Mouse (Mus musculus): ENCODE results near the gene Pgbd1.
"Not testable (repeated sequence)": the region's sequence is repeated elsewhere in the genome, so short reads cannot be mapped to it uniquely, and the experiment has no call there.

The Pgbd1 gene

GRCm38 (mm10) chr13:21440503-21441206 lies at the start of gene Pgbd1:
TSS of gene Pgbd1 (minus strand) at chr13:21441058.
- peak; percentile 63 for DNase-seq (ENCODE audit: low read depth, low spot score)

DNA sequence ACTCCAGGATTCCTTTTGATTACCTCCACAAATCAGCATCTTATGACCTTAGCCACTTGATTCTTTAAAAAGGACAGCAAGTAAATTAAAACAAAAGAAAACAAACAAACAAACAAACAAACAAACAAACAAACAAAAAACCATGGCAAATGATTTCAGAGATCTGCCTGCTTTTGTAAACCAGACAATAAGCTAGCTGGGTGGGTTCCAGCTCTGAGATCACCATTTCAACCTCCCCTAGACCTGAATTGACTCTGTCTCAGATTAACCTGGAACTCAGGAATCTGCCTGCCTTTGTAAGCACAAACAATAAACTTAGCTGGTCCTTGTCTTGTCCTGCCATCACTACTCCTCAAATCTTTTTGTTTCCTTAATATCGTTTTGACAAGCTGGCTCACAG lies 46.0 kb upstream of the Pgbd1 start:
- DNase-seq (ENCODE audit: low read depth, low spot score) = no peak

DNA sequence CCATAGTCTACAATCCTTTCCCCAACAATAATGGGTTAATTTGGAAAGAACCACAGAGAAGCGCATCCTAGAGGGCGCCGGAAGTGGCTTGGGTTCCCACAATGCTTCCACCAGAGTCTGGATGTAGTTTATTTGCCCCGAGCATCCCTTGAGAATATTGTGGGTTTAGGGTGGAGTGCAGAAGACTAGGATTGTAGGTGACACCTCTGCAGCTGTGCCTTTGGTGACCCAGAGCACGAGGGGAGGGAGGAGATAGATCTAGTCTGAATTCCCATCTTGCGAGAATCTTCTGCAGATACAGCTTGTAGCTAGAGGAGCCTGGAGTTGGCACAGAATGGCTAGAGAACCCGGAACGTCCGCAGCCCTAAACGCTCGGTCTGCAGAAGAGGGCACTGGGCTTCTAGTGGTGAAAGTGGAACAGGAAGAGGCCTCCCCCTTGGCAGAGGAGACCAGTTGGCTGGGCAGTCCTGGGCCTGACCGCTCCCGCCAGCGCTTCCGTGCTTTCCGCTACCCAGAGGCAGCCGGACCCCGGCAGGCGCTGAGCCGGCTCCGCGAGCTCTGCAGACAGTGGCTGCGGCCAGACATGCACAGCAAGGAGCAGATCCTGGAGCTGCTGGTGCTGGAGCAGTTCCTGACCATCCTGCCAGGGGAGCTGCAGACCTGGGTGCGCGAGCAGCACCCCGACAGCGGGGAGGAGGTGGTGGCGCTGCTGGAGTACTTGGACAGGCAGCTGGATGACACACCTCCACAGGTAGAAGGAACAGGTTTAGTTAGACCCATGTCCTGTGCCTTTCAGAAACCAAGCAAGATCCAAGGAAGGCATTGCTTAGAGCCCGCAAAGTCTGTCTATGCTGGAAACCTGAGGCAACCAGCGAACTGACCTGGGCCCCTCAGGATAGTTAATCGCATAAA lies 38.2 kb upstream of the Pgbd1 start, which contains the start of the genes Zkscan4 and Gm10065:
Gene Zkscan4, plus strand, starts transcription at position 149 of the 912 bp plus-strand sequence.
Gene Gm10065, minus strand, starts transcription at position 683 of the 912 bp plus-strand sequence.
- peak; percentile 5 for DNase-seq (ENCODE audit: low read depth, low spot score)

GRCm38 (mm10) chr13:21472427-21472826 lies 31.6 kb upstream of the Pgbd1 start:
- no peak for DNase-seq (ENCODE audit: low read depth, low spot score)

- DNase-seq (ENCODE audit: low read depth, low spot score) = no peak
Observed at GRCm38 (mm10) chr13:21469097-21469496, 28.2 kb upstream of the Pgbd1 start.

GRCm38 (mm10) chr13:21468061-21469019 lies 27.5 kb upstream of the Pgbd1 start, which contains the start of gene Nkapl:
TSS of gene Nkapl (minus strand) at chr13:21468509.
- DNase-seq (ENCODE audit: low read depth, low spot score) = peak; percentile 80

- no peak for DNase-seq (ENCODE audit: low read depth, low spot score)
Observed at GRCm38 (mm10) chr13:21467336-21467735, 26.5 kb upstream of the Pgbd1 start.

GRCm38 (mm10) chr13:21462516-21462915 lies 21.7 kb upstream of the Pgbd1 start:
- DNase-seq (ENCODE audit: low read depth, low spot score) = not testable (repeated sequence)

- no peak for DNase-seq (ENCODE audit: low read depth, low spot score)
Observed at GRCm38 (mm10) chr13:21456347-21456746, 15.5 kb upstream of the Pgbd1 start.

DNA sequence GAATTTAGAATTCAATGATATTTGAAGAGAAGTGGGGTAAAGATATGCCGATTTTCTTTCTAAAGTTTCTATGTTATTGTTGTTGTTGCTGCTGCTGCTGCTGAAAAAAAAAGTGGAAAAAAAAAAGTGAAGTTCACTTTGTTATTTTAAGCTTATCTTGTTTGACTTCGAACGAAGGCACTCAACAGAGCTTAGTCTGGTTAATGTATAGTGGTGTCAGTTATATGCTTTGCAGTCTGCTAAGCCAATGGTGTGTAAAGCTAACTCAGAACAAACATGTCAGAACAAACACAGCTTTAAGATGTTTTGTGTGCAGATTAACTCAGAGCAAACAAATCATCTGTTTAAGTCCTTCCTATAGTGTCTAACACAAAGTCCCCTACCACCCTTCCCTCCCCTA lies 13.3 kb upstream of the Pgbd1 start:
- no peak for DNase-seq (ENCODE audit: low read depth, low spot score)

GRCm38 (mm10) chr13:21453449-21453848 lies 12.6 kb upstream of the Pgbd1 start, which contains the start of gene Zscan26:
TSS of gene Zscan26 (minus strand) at chr13:21453730.
- DNase-seq (ENCODE audit: low read depth, low spot score) = peak; percentile 82

- no peak for DNase-seq (ENCODE audit: low read depth, low spot score)
Observed at GRCm38 (mm10) chr13:21453042-21453441, 12.2 kb upstream of the Pgbd1 start.

GRCm38 (mm10) chr13:21447856-21448614 lies 7.2 kb upstream of the Pgbd1 start:
- DNase-seq (ENCODE audit: low read depth, low spot score) = no peak

- DNase-seq (ENCODE audit: low read depth, low spot score) = no peak
Observed at GRCm38 (mm10) chr13:21446796-21447195, 5.9 kb upstream of the Pgbd1 start.

DNA sequence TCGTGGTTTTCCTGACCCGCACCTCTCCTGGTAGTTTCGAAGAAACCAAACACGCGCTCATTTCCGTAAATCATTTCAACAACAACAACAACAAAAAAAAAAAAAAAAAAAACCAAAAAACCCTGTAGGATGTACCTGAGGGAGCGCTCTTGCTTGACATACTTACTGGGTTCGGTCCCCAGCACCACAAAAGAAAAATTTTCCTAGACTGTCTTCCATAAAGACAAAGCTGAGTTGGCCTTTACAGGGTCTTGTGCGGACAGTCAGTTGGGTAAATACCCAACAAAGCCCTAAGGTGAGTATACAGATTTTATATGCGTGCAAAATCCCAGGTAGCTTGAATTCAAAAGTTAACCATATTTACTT lies 332 bp upstream of the Pgbd1 start:
- DNase-seq (ENCODE audit: low read depth, low spot score) = no peak

- no peak for DNase-seq (ENCODE audit: low read depth, low spot score)
Observed at GRCm38 (mm10) chr13:21435476-21435875, 5.4 kb downstream of the Pgbd1 start.

- no peak for DNase-seq (ENCODE audit: low read depth, low spot score)
Observed at GRCm38 (mm10) chr13:21427631-21428030, 13.2 kb downstream of the Pgbd1 start.

DNA sequence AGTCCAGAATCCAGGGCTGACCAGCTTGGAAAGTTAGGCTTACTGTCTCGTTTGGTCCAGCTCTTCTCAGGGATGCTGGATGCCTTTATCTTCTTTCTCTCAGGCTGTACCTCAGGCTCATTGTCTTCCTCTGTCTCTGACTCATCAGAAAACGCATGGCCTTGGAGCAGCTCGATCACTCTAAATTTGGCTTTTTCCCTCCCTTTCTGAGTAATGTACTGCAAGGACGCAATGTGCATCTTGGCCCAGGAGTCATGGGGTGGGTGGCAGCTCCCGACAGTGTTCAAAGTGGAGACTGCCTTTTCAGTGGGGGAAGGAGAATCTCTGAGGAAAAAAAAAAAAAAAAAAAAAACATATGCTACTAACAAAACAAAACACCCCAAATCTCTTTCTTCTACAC lies 17.6 kb downstream of the Pgbd1 start:
- no peak for DNase-seq (ENCODE audit: low read depth, low spot score)

DNA sequence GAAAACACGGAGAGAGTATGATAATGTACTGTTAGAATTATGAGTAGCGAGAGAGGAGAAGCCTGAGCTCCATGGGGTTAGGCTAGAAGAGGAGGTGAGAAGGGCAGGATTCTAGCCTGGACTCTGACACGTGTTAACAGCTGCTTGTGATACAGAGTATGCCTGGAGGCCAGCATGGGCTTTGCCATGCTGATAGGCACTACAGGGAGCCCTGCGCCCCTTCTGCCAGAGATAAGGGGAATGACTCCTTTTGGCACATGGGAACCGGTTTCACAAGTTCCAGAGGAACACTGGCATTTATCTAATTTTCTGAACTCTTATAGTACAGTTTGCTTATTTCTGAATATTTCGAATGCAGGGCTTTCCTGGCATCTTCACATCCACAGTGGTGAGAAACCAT lies 22.0 kb downstream of the Pgbd1 start:
- DNase-seq (ENCODE audit: low read depth, low spot score) = no peak

DNA sequence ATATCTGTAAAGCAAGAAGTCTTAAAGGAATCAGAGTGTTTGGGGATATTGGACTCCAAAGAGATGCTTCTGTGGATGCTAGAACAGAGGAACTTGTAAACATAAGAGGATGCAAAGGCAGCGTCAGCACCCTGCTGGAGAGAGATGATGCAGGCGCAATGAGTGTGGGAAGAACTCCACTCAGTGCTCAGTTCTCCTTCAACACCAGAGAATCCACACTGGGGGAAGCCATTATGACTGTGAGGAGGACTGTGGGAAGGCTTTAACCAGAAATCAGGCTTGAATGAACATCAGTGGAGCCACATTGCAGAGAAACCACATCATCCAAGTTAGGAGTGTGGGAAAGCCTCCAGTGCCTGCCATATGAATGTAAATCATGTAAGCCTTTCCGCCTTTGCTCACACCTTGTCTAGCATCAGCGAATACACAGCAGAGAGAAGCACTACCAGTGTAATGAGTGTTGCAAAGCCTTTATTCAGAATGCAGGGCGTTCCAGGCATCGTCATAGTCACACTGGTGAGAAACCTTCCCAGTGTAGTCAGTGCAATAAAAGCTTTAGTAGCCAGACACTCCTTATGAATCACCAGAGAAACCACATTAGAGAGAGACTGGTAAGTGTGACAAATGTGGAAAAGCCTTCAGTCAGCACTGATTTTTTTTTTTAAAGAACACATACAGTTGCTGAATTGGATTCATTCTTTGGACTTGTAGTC lies 23.4 kb downstream of the Pgbd1 start:
- no peak for DNase-seq (ENCODE audit: low read depth, low spot score)
